Mouse (Mus musculus) lung, adult 18-20 months (tissue): ENCODE data around the gene Mfsd12.

Source experiments
- DNase-seq, 2 experiments: peaks; one replicate each; pipeline ENCODE4 v3.0.0; 2022; ENCODE audit warnings: mixed read lengths in 2 of 2

The Mfsd12 gene

GRCm38 (mm10) chr10:81383802-81384604, 26.7 kb downstream of the Mfsd12 start, which contains the start of the genes Dohh and Gm48551:
Gene Dohh (plus strand): TSS chr10:81384428.
Gene Gm48551 (plus strand): TSS chr10:81384466.
- peak; percentile 98 to 99 for DNase-seq

GRCm38 (mm10) chr10:81384605-81384982, 27.3 kb downstream of the Mfsd12 start:
- DNase-seq = no peak

DNA sequence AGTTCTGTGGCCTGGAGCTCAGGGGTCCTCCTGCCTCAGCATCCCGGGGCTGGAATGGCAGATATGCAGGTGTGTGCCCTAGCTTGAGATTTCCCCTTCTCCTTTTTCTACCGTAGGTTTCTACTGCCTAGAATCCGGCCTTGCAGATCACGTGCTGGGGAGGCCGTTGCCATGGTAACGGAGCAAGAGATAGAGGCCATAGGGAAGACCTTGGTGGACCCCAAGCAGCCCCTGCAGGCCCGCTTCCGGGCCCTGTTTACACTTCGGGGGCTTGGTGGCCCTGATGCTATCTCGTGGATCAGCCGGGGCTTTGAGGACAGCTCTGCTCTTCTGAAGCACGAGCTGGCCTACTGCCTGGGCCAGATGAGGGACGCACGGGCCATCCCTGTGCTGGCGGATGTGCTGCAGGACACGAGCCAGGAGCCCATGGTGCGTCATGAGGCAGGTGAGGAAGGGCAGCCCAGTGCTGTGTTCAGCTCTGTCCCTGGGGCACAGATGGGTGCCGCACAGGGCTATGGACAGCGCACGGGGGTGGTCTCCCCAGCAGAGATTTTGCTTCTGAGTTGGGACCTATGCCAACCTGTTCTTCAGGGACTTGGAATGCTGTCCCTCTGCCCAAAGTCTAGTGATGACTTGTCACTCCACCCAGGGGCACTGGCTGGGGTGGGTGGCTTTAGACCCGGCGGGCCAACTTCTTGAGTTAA, 28.5 kb downstream of the Mfsd12 start:
- DNase-seq = no peak

DNA sequence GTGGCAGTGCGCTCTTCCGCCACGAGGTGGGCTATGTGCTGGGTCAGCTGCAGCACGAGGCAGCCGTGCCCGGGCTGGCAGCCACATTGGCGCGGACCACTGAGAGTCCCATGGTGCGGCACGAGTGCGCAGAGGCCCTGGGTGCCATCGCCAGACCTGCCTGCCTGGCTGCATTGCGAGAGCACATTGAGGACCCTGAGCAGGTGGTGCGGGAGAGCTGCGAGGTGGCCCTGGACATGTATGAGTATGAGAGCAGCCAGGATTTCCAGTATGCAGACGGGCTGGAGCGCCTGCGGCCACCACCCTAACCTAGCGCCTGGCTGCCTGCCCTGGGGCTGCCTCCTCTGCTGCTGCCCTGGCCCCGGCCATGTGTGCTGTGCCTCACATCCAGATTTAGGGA, 30.4 kb downstream of the Mfsd12 start:
- DNase-seq = no peak

DNA sequence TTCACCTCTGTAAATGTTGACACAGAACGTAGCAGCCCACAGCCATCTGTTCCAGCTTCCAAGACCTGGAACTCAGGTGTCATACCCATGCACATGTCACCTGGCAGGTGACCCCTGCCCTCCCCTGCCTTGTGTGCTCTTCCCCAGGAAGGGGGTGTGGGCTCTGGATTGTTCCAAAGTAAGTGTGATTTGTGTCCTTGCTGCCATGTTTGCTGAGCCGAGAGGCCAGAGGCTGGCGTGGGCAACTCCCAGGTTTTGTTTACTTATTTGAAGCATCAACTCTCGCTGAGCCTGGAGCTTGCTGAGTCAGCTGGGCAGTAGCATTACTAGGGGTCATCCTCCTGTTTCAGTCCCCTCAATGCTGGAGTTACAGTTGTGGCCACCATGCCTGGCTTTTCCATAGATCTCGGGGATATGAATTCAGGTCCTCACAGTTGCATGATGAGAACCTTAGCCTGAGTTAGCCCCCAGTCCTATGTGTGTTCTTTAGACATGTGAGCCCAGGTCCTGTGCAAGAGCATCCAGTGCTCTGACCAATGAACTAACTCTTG, 31.3 kb downstream of the Mfsd12 start, which contains the start of gene Gm48552:
TSS of gene Gm48552 (plus strand) at position 501 of the 551 bp plus-strand sequence.
- no peak for DNase-seq

DNA sequence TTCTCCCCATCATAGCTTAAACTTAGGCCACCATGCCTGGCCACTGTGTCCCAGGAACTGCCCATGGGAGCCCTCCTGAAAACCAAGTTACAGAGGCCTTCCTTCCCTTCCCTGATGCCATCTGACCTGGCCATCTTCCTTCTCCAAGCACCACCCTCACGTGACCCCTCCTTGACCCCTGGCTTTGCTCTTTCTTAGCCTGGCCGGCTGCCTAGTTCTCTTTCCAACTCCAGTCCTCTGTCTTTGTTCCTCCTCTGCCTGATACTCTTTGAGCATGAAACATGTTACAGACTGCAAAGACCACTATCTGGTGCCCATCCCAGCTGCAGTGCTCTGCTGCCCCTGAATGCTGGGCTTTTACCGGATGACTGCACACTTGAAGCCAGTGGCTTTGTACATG, 32.1 kb downstream of the Mfsd12 start:
- DNase-seq = peak in 1 of 2 experiments; percentile 50

DNA sequence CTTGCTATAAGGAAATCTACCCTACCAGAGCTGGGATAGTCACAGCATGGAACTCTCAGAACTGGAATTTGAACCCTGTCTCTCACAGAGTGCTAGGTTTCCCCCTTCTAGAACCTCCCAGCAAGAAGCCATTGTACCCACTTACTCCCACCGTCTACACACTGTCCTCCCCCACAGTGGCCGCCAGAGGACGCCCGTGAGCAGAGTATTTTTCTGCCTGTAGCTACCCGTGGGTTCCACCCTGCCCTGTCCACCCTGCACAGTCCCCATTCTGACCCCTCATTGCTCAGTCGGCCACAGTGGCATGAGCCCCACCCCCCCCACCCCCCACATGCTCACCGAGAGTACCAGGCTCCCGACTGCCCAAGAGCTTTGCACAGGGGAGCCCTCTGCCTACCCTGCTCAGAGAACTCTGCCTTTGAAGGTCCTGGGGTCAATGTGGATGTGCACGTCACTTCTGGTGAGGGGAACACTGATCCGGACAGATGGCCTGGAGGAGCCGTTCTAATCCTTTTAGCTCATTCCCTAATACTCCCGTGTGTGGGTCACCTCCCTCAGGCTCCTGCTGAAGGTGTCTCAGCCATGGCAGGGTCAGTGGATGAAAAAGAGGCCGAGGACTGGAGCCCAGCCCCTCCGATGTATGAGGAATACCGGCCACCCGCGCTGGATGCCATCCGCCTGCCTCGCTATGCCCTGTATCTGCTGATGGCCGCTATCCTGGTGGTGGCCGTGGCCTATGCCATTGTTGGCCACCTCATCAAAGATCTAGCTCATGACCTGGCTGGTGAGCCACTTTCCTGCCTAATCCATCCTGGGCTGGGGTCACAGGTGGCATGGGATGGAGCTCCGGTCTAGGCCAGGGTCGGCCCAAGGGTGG, 32.7 kb downstream of the Mfsd12 start:
- DNase-seq = peak; percentile 74 to 77

DNA sequence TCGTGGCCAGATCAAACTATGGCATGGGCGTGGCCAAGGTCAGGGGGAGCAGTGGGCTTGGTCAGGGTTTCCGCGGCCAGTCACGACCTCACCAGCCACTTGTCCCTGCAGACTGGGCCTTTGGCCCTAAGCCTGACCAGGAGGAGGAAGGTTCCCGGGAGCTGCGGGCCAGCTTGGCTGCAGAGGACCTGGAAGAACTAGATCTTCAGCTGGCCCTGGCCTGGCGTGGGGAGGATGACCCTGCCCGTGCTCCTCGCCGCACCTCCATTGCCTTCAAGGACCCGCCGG, 33.3 kb downstream of the Mfsd12 start:
- peak in 1 of 2 experiments; percentile 8 for DNase-seq

DNA sequence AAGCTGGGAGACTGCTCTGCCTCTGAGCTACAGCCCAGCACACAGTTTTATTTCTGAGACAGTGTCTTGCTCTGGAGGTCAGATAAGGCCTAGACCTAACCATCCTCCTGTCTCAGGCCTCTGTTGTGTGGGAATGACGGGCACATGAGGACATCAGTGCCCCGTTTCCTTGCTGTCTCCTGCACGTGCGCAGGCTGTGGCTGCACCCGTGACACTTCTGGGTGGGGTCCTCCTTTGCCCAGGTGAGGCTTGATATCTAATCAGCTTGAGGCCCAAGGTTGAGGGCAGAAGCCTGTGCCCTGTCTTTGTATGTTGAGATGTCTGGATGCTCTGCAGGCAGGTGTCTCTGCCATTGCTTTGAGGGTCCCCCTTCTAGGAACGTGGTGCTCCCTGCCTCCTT, 35.0 kb downstream of the Mfsd12 start:
- DNase-seq = no peak

DNA sequence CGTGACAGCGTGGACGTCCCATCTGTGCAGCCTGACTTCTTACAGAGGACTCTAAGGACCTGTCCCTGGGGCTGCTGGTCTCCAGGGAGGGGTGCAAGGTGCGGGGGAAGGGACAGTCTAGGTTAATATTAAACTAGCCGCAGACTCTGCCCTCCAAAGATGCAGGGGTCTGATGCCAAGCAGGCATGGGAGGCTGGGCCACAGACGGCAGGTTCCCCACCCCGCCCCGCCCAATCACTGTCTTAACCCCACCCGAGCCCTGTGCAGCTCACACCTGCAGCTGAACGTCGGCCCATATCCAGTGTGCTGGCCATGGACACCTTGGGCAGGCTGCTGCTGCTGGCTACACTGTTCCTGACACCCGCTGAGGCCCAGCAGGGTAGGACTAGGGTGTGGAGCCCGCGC, 35.5 kb downstream of the Mfsd12 start, which contains the start of gene Smim24:
TSS of gene Smim24 (plus strand) at position 271 of the 405 bp plus-strand sequence.
- DNase-seq = no peak

GRCm38 (mm10) chr10:81393456-81394063, 36.3 kb downstream of the Mfsd12 start:
- DNase-seq = no peak

DNA sequence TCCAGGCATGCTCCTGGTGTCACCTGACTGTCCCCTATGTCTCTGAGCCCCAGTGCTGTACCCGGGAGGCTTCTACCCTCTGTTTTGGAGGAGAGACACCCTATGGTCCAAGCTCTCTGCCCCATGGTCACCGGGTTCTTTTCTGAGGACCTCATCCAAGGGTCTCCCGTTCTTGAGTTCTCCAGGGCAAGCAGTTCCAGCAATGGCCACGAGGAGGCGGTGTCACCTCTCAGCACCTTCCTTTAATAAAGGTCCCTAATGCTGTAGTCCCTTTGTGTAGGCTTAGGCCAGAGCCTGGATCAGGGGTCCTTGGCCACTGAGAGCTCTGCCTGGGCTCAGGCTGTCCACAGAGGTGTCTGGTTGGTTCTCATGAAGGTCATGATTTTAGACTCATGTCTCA, 37.8 kb downstream of the Mfsd12 start:
- peak in 1 of 2 experiments; percentile 71 for DNase-seq

- DNase-seq = no peak
Observed at GRCm38 (mm10) chr10:81395865-81396264, 38.6 kb downstream of the Mfsd12 start.

- DNase-seq = no peak
Observed at GRCm38 (mm10) chr10:81396749-81397148, 39.5 kb downstream of the Mfsd12 start.

GRCm38 (mm10) chr10:81399296-81399695, 42.0 kb downstream of the Mfsd12 start:
- no peak for DNase-seq

DNA sequence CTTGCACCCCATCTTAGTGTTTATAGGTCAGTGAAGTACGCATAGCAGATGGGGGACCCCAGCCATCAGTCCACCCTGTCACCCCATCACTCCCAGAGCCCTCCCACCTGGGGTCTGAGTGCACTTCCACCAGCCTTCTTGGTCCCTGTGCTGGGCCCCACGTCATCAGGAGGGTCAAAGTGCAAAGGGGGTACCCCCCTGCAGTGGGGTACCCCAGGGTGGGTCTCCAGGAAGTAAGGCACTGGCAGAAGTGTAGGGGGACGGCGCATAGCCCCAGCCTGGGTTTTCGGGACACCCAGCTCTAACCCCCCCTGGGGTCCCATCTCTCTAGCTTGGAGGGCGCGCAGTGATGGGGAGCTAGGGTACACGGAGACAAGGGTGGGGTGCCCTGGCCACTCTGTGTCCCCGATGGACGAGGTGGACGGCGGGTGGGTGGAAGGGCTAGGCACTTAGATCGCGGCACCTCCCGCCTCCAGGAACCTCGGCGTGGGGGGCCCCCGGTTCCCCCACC, 42.6 kb downstream of the Mfsd12 start:
- DNase-seq = no peak

DNA sequence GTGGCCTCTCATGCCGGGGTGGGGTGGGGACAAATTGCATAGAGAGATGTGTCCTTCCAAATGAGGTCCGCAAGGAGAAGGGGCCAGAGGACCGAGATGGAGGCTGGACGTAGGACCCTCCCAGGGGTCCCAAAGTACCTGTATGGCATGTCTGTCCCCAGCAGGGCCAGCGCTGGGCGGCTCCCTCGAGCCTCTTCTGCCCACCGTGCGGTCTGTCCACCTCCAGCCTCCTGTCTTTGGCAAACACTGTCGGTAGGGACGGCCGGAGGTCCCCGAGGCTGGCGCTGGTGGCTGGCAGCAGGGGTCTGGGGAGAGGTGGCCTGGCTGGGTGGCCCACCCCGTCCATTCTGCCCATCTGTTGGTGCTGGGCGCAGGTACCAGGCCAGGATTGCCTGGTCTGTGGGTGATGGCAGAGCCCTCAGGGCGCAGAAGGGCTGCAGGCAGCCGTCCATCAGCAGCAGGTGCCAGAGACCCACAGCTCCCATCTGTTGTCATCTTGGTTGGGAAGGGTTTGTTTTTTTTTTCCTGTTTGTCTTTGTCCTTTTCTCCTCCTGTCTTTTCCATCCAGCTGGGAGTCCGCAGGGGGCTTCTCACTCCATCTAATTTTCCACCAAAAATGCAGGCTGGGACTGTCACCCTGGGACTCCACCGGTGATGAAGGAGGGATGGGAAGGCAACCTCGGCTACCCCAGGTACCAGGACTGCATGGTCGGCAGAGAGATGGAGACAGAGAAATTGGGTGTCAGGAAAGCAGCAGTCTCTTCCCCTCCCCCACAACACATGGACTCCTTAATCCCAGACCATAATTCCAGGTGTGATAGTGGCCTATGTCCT, 43.3 kb downstream of the Mfsd12 start:
- DNase-seq = no peak

DNA sequence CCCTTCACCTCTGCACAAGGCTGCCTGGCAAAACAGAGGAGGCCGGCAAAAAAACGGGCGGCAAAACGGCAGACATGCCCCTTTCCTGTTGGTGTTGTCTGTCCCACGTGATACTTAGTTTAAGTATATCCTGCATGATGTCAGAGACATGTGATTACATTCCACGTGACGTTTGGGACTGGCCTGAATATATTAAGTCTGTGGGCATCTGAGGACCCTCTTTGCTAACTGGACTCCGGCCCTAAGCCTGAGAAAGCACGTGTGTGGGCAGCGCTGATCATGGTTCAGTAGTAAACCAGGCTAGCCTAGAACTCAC, 43.9 kb downstream of the Mfsd12 start:
- DNase-seq = no peak

DNA sequence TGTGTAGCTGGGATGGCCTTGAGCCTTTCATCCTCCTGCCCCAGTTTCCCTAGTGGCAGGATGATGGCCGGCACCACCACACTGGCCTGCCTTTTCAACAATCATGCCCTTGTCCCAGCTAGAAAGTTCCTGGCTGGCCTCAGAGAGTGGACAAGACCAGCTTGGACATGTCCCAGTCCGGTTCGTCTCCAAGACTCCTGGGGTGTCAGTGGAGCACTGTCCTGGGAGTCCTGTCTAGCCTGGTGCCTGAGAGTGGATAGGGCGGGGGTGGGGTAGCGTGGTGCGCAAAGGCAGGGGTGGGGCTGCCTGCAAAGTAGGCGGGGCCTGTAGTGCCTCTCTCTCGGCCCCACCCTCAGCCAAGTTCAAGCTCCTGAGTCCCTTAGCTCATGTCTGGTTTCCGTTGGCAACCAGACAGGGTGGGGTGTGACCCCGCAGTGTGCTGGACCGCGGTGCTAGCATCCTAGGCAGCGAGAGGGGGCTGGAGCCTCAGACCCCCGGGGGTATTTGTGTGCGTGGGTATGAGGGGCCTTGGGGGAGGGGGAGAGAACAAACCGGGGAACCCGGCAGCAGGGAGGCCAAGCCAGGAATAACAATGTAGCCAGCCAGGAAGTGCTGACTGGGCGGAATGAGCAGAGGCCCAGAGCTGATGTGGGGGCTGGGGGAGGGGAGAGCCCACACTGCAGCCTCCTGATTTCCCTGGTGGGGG, 44.4 kb downstream of the Mfsd12 start:
- DNase-seq = peak; percentile 82 to 88

DNA sequence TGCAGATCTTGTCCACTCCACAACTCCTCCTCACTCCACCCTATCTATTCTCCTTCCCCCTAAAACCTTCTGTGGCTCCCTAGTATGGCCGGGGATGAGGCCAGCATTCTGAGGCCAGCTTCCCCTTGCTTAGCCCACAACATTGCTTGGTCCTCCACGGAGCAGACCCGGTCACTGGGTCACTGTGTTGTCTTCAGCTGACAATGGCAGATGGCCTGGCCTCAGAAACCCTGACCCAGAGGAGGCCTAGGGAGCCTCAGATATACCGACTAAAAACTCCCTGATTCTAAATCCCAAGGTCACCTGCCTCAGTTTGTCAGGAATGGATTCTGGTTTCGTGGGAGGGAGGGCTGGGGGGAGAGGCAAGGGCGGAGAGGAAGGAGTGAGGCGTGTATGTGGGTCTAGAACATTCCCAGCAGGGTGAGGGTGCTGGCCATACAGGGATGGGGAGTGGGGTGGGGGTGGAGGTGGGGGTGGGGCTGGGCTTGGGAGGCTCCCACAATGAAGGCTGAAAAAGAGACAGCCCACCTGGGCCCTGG, 45.0 kb downstream of the Mfsd12 start:
- no peak for DNase-seq
